Mouse (Mus musculus): ENCODE measurements around the gene Ankrd9.

DNA sequence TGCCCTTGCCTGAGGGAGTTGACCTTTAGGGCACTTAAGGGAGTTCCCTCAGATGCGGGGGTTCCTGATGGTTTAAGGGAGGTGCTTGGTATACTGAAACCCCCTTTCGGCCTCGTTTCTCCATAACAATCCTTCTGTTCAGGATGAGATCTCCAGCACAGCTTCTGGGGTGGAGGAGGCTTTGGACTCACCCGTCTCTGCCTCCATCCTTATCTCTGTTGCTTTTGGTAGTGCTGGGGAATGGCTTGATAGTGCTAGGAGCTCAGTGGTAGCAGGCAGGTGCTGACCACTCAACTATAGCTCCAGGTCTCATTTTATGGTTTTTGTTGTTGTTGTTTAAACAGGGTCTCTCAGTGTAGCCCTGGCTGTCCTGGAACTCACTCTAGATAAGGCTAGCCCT is 12.8 kb downstream of the Ankrd9 start:
- no peak for TF ChIP-seq CTCF (IDR thresholded peaks at IDR 0.05; ENCODE audit: control insufficient read depth, insufficient read depth, insufficient replicate concordance, low read depth, low read length)
- TF ChIP-seq POLR2A (IDR thresholded peaks at IDR 0.05; ENCODE audit: control insufficient read depth, low read depth, low read length): no peak

Measured in testis, adult 2 months (tissue).